Mouse (Mus musculus) kidney, embryonic 15.5 days (tissue): ENCODE measurements around the gene Slc7a9. TPM values are rescaled to one million over a fixed set of nuclear protein-coding genes. Genes with fewer than 3 reads are reported as not detected.
A peak's percentile ranks its signal among the peaks of the same experiment; 100 is the strongest.

Experiments used
- ATAC-seq: fragments of 200-750 bp; cut with Nextera tagmentation; replicated peaks from 2 replicates; pipeline ENCODE4 v1.8.0; 2017; ENCODE audit warnings: moderate TSS enrichment; ENCODE audit not compliant: low FRiP score
- H3K27ac ChIP-seq: fragments of 300-500 bp; sonication (generic); 2 replicates; pipeline ENCODE4 v1.5.1; 2015; ENCODE audit warnings: mild to moderate bottlenecking, inconsistent platforms
- H3K27me3 ChIP-seq: fragments of 300-500 bp; sonication (generic); 2 replicates; pipeline ENCODE4 v1.6.1; 2015; ENCODE audit warnings: inconsistent platforms
- H3K36me3 ChIP-seq: fragments of 300-500 bp; sonication (generic); 2 replicates; pipeline ENCODE4 v1.6.1; 2015; ENCODE audit warnings: inconsistent platforms
- H3K4me1 ChIP-seq: fragments of 300-500 bp; sonication (generic); 2 replicates; pipeline ENCODE4 v1.6.1; 2015; ENCODE audit warnings: inconsistent platforms
- H3K4me2 ChIP-seq: fragments of 300-500 bp; sonication (generic); 2 replicates; pipeline ENCODE4 v1.6.1; 2015; ENCODE audit warnings: moderate library complexity, mild to moderate bottlenecking, inconsistent platforms
- H3K4me3 ChIP-seq: fragments of 300-500 bp; sonication (generic); replicated peaks from 2 replicates; pipeline ENCODE4 v1.5.1; 2015; ENCODE audit warnings: mild to moderate bottlenecking, inconsistent platforms
- H3K9ac ChIP-seq: fragments of 300-500 bp; sonication (generic); 2 replicates; pipeline ENCODE4 v1.6.1; 2015; ENCODE audit warnings: mild to moderate bottlenecking, inconsistent platforms
- H3K9me3 ChIP-seq: fragments of 300-500 bp; sonication (generic); replicated peaks from 2 replicates; pipeline ENCODE4 v1.6.1; 2016; ENCODE audit warnings: inconsistent platforms
- WGBS: fragments of 180-500 bp; shearing (Covaris S2); methylation state at CpG from one replicate; pipeline ENCODE4 v1.1.7; 2015; ENCODE audit warnings: mixed read lengths; 5-methylcytosine and 5-hydroxymethylcytosine counted together
- polyA plus RNA-seq: library from polyadenylated mRNA; unstranded; fragments of >200 nt; fragmentation: Nextera tagmentation; extraction: Ambion mirVana; gene quantifications from 2 replicates; pipeline ENCODE4 v1.2.1, GENCODE M21; 2015

The Slc7a9 gene
- 8.4 and 9.2 TPM in 2 replicates for polyA plus RNA-seq

GRCm38 (mm10) chr7:35447996-35448846, at the start of gene Slc7a9:
Gene Slc7a9 (plus strand): TSS chr7:35448796.
- peak; percentile 57 for ATAC-seq

DNA sequence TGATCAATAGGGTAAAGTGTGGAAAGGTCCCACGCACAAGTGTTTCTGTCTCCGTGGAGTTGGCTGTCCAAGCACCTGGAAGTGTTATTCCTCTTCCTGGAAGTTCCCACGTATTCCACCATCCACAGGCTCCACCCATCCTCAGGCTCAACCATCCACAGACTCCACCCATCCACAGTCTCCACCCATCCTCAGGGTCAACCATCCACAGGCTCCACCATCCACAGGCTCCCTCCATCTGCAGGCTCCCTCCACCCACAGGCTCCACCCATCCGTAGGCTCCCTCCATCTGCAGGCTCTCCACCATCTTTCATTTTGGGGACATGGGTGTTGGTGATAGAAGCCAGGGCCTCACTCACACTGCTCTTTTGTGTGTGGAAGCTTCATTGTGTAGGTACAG, 47.4 kb upstream of the Slc7a9 start:
- Histone ChIP-seq H3K4me1 (peaks cover 11% of the 10 kb centered on the region), H3K9ac (no peak overlapping the region), H3K27me3 (no peaks in the 10 kb centered on the region), H3K27ac (no peak overlapping the region), H3K4me2 (no peak overlapping the region), H3K36me3 (peaks cover 75% of the 10 kb centered on the region), H3K4me3 (no peak overlapping the region), H3K9me3 (no peaks in the 10 kb centered on the region)
- 89% methylated on average over 4 of the region's 4 CpGs for WGBS
- no peak for ATAC-seq

More at GRCm38 (mm10) chr7:35447996-35448846, at the start of gene Slc7a9:
- H3K4me1 ChIP-seq = peaks cover 20% of the 10 kb centered on the region
- H3K9ac ChIP-seq = no peak within 1 kb of the TSS
- H3K36me3 ChIP-seq = no peaks in the 10 kb centered on the region
- H3K27ac ChIP-seq = peak within 1 kb of the TSS; percentile 83
- H3K27me3 ChIP-seq = no peaks in the 10 kb centered on the region
- H3K4me3 ChIP-seq = no peak within 1 kb of the TSS
- H3K9me3 ChIP-seq = no peaks in the 10 kb centered on the region; the same call in 1 of the 2 replicates
- WGBS = 17% methylated on average over 15 of the region's 15 CpGs
- H3K4me2 ChIP-seq = peak within 1 kb of the TSS; percentile 4

DNA sequence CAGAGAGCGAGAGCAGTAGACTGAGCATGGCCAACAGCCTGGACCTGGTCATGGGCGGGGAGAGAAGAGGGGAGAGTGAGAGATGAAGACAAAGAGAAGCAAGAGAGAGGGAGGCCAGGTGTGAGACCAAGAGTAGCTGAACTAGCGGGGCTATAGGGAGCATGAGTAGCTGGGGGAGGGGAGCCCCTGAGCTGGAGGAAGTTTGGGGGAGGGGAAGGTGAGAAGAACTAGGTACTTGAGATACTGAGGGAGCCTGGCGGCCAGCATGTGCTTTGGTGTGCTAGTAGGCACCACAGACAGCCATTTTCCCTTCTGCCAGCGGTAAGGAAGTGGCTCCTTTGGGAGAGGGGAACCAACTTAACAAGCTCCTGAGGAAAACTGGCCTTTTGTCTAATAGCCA, 33.4 kb upstream of the Slc7a9 start:
- Histone ChIP-seq H3K9ac (no peak overlapping the region), H3K4me1 (peaks cover 12% of the 10 kb centered on the region), H3K36me3 (peaks cover 84% of the 10 kb centered on the region), H3K4me3 (no peak overlapping the region), H3K27me3 (no peaks in the 10 kb centered on the region), H3K4me2 (no peak overlapping the region), H3K9me3 (no peaks in the 10 kb centered on the region), H3K27ac (peak overlapping the region; percentile 66)
- no peak for ATAC-seq
- WGBS = 62% methylated on average over 5 of the region's 5 CpGs

- Histone ChIP-seq H3K4me3 (no peak overlapping the region), H3K27me3 (no peaks in the 10 kb centered on the region), H3K9ac (no peak overlapping the region), H3K4me2 (no peak overlapping the region), H3K27ac (peak overlapping the region; percentile 66), H3K36me3 (peaks cover 84% of the 10 kb centered on the region), H3K9me3 (no peaks in the 10 kb centered on the region), H3K4me1 (peaks cover 12% of the 10 kb centered on the region)
- 65% methylated on average over 9 of the region's 9 CpGs for WGBS
- ATAC-seq = peak; percentile 73
Measured at GRCm38 (mm10) chr7:35415801-35416653, 32.6 kb upstream of the Slc7a9 start.

DNA sequence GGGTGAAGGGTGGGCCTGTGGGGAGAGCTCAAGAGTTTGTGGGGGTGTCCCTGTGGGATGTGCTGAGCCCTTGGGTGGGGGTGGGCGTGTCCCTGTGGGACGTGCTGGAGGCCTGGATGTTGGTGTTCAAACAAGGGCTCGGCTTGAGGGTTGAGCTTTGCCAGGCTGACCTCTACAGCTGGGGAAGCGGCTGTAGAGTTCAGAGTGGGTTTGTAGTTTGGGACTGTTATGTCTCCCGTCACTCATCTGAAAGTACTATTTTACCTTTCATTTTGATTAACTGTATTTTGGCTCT, 32.0 kb upstream of the Slc7a9 start:
- H3K36me3 ChIP-seq = peaks cover 85% of the 10 kb centered on the region
- no peak overlapping the region for H3K4me3 ChIP-seq
- no peak overlapping the region for H3K4me2 ChIP-seq
- no peaks in the 10 kb centered on the region for H3K9me3 ChIP-seq
- peak overlapping the region; percentile 66; the same call in 1 of the 2 replicates for H3K27ac ChIP-seq
- 0 out of 2 replicates have a peak, but pooled peaks have one; percentile 12 for ATAC-seq
- H3K4me1 ChIP-seq = peaks cover 12% of the 10 kb centered on the region
- no peaks in the 10 kb centered on the region for H3K27me3 ChIP-seq
- H3K9ac ChIP-seq = no peak overlapping the region
- 79% methylated on average over 5 of the region's 5 CpGs for WGBS

DNA sequence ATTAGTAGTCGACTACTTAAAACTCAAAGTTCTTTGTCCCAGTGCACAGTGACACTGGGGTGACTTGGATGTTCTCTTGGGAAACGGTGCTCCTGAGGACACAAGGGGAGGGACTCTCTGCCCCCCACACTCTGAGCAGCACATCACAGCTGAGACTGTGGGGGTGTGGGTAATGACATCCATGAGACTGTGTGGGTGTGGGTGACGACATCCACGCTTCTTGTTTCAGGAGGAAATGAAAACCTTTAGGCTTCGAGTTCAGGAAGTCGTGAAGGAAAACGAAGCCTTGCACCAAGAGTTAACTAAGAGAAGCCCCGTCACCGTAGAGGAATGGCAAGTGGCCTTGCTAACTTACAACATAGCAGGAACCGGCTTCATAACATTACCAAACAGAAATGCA, 25.5 kb upstream of the Slc7a9 start:
- Histone ChIP-seq H3K4me3 (no peak overlapping the region), H3K27me3 (no peaks in the 10 kb centered on the region), H3K4me2 (no peak overlapping the region), H3K9me3 (no peaks in the 10 kb centered on the region), H3K27ac (no peak overlapping the region), H3K36me3 (peaks cover 95% of the 10 kb centered on the region), H3K4me1 (no peaks in the 10 kb centered on the region), H3K9ac (no peak overlapping the region)
- 84% methylated on average over 10 of the region's 10 CpGs for WGBS
- ATAC-seq = no peak

DNA sequence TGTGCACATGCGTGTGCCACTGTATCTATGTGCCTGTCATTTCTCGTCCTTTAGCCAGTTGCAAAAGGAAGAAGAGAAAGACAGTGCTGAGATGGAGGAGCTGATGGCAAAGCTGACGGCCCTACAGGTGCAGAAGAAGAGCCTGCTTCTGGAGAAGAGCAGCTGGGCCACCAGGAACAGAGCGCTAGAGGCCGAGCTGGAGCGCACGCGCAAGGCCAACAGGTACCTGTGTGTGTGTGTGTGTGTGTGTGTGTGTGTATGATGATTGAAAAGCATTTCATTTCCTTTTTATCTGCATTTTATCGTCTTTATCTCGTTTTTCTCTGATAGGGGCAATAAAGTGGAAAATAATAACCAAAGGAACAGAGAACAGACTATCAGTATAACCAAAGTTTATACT, 20.4 kb upstream of the Slc7a9 start:
- Histone ChIP-seq H3K27ac (no peak overlapping the region), H3K4me3 (no peak overlapping the region), H3K9ac (no peak overlapping the region), H3K9me3 (no peaks in the 10 kb centered on the region), H3K36me3 (peaks cover 93% of the 10 kb centered on the region), H3K4me2 (no peak overlapping the region), H3K27me3 (no peaks in the 10 kb centered on the region), H3K4me1 (no peaks in the 10 kb centered on the region)
- ATAC-seq = no peak
- 91% methylated on average over 10 of the region's 10 CpGs for WGBS

DNA sequence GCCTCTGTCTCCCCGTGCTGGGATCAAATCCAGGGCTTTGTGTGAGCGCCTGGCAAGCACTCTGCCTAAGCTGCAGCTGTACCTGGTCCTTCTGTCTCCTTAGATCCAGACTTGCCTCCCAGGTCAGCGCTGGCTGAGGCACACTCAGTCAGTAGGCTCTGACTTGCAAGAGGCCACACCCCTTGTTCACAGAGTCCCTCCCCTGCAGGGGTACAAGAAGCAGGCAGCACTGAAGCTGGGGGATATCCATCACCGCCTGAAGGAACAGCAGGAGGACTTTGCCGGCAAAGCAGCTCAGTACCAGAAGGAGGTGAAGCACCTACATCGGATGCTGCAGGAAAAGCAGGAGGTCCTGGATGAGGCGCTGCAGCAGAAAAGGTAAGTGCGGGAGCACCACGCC, 13.3 kb upstream of the Slc7a9 start:
- H3K9ac ChIP-seq = no peak overlapping the region
- H3K27ac ChIP-seq = no peak overlapping the region
- no peak overlapping the region for H3K4me2 ChIP-seq
- H3K4me3 ChIP-seq = no peak overlapping the region
- WGBS = 89% methylated on average over 9 of the region's 9 CpGs
- no peak for ATAC-seq
- H3K27me3 ChIP-seq = no peaks in the 10 kb centered on the region
- H3K4me1 ChIP-seq = no peaks in the 10 kb centered on the region
- H3K9me3 ChIP-seq = no peaks in the 10 kb centered on the region
- H3K36me3 ChIP-seq = peaks cover 91% of the 10 kb centered on the region

DNA sequence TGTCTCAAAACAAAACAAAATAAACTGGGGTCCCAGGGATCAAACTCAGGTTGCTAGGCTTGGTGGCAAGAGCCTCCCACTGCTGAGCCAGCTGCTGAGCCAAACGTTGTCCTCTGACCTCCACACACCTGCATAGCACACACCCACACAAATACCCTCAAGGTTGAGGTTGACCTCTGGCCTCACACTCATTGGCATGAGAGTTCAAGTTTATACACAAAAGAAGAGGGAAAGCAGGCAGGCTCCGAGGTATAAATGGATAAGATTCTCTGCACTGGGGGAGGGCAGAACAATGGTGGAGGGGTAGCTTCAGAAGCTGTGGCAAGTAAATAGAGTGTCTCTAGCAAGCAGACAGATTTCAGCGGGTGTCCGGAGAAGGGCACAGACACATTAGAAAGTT, 1.1 kb upstream of the Slc7a9 start:
- peak; percentile 34; the same call in 1 of the 2 replicates for ATAC-seq
- Histone ChIP-seq H3K4me3 (no peak overlapping the region), H3K9me3 (no peaks in the 10 kb centered on the region; the same call in 1 of the 2 replicates), H3K4me1 (peaks cover 20% of the 10 kb centered on the region), H3K9ac (no peak overlapping the region), H3K36me3 (no peaks in the 10 kb centered on the region), H3K27me3 (no peaks in the 10 kb centered on the region), H3K27ac (peak overlapping the region; percentile 83), H3K4me2 (no peak overlapping the region)
- WGBS = 24% methylated on average over 4 of the region's 4 CpGs

DNA sequence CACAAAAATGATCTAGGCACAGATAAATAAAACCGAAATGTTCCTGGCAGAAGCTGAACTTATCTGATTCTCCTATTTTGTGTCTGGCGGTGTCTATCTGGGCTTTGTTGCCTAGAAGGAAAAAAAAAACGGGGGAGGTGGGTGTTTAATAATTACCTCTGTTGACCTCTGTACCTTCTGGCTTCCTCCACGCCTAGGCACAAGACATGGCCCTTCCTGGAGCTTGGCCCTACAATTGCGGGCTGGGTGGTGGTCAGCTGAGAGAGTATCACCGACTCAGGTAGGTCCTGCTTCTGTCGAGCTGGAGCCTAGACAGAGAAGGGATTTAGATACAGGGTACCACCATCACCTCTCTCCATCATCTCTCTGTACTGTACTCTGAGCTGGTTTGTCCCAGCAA, 271 bp downstream of the Slc7a9 start:
- Histone ChIP-seq H3K27me3 (no peaks in the 10 kb centered on the region), H3K9ac (no peak overlapping the region), H3K4me2 (peak overlapping the region; percentile 4), H3K4me3 (no peak overlapping the region), H3K9me3 (no peaks in the 10 kb centered on the region; the same call in 1 of the 2 replicates), H3K27ac (peak overlapping the region; percentile 83), H3K36me3 (no peaks in the 10 kb centered on the region), H3K4me1 (peaks cover 20% of the 10 kb centered on the region)
- 46% methylated on average over 7 of the region's 7 CpGs for WGBS
- ATAC-seq = no peak

DNA sequence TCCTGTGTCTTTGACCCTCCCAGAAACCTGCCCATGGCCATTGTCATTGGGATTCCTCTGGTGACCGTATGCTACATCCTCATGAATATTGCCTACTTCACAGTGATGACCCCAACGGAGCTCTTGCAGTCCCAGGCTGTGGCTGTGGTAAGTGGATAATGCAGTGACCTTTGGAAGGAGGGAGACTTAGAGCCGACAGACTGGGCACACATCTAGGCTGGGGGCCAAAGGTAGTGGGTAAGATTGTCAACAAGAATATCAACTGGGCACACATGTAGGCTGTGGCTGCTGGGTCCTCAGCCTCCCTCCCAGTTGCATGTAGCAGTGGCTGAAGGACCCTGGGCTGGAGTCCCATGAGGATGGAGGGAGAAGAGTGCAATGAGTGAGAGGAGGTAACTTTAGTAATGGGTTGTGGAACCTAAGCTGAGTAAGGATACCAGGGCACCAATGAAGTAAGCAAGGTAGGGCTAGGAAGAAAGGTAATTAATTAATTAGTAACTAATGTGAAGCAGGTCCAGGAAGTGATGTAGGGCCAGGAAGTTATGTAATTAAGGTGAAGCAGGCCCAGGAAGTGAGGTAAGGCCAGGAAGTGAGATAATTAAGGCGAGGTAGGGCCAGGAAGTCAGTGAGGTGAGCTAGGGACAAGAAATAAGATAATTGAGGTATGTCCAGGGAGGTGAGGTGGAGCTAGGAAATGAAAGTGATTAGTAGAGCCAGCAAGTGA, 7.7 kb downstream of the Slc7a9 start:
- H3K27me3 ChIP-seq = no peaks in the 10 kb centered on the region
- WGBS = 82% methylated on average over 4 of the region's 4 CpGs
- no peaks in the 10 kb centered on the region for H3K9me3 ChIP-seq
- H3K9ac ChIP-seq = no peak overlapping the region
- H3K4me1 ChIP-seq = no peaks in the 10 kb centered on the region
- H3K4me2 ChIP-seq = no peak overlapping the region
- H3K36me3 ChIP-seq = no peaks in the 10 kb centered on the region
- no peak for ATAC-seq
- H3K27ac ChIP-seq = no peak overlapping the region
- no peak overlapping the region for H3K4me3 ChIP-seq

DNA sequence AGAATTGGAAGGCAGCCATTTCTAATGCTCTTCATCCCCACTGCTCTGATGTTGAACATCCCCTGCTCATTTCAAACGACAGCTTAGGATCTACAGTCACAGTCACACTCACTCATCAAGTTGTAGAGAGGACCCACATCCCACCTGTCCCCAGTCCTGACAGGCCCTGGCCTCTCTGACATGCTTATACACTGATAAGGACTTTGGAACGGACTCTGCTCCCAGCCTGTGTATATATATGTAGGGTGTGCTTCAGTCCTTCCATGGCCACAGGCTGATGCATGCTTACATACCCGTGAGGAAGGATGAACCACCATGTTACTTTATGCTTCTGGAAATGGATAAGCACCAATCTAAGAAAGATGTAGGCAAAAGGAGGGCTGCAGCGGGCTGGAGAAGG, 12.4 kb downstream of the Slc7a9 start:
- no peak overlapping the region for H3K4me3 ChIP-seq
- no peak overlapping the region for H3K27ac ChIP-seq
- WGBS = 90% methylated on average over 4 of the region's 4 CpGs
- H3K4me2 ChIP-seq = no peak overlapping the region
- H3K36me3 ChIP-seq = no peaks in the 10 kb centered on the region
- H3K9me3 ChIP-seq = no peaks in the 10 kb centered on the region
- H3K9ac ChIP-seq = no peak overlapping the region
- no peaks in the 10 kb centered on the region for H3K27me3 ChIP-seq
- ATAC-seq = no peak
- H3K4me1 ChIP-seq = no peaks in the 10 kb centered on the region
